Mouse (Mus musculus) T-helper 17 cell (primary cell): ENCODE results near the gene Smarcb1.

Source experiments
- in situ Hi-C, 2 experiments: fragments of 300-600 bp; cut with MboI, MseI; formaldehyde crosslinking; loops; 1 replicate in 1 of 2; 2 replicates in 1 of 2; pipeline ENCODE4 v1.15.1; 2025; ENCODE audit warnings: high pct_unique_total_duplicates in 2 of 2

The Smarcb1 gene

DNA sequence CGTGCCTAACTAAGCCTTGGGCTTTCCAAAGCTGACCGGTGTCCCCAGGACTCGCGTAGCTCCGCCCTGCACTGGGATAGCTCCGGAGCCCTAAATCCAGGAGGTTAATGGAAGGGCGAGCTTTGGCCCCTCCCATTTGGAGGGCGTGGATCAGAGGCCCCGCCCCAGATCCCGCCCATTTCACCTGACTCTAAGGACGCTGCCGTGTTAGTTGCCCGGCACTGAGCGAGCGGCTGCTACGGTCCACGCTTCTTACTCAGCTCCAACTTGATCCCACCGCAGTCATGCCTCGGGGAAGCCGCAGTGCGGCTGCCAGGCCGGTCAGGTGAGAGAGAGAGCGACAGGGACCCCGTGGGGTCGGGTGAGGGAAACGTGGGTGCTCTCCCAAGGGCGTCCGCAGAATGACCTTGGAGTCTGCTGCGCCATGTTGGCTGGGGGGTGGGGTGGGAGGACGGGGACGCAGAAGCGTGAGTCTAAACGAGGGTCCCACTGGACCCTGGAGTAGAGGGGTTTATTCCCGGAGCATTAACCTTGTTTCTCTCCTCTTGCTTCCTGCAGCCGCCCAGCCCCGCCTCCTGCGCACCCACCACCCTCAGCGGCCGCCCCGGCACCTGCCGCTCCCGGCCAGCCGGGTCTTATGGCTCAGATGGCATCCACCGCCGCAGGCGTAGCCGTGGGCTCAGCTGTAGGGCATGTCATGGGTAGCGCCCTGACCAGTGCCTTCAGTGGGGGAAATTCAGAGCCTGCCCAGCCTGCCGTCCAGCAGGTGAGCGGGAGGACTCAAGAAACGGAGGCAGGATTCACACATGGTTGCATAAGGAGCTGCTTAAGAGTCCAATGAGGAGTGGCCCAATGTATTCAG lies 14.5 kb upstream of the Smarcb1 start, which contains the start of gene Mmp11:
Gene Mmp11, minus strand, starts transcription at position 817 of the 862 bp plus-strand sequence.
- in situ Hi-C loops: no loop called here

DNA sequence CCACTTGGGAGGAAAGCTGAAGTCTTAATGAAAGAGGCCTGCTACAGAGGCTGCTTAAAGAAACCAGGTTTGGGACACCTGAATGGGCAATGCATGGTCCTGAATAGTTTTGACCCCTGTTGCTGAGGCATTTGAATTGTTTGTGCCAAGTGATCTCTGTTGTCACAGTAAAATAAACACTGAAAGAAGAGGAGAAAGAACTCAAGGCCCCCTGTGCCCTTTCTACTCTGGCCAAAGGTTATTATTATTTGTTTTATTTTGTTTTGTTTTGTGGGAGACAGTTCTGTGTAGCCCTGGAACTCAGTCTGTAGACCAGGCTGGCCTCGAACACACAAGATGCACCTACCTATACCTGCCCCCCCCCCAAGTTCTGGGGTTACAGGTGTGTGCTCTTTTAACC lies 13.6 kb upstream of the Smarcb1 start:
- in situ Hi-C loops: no loop called here

DNA sequence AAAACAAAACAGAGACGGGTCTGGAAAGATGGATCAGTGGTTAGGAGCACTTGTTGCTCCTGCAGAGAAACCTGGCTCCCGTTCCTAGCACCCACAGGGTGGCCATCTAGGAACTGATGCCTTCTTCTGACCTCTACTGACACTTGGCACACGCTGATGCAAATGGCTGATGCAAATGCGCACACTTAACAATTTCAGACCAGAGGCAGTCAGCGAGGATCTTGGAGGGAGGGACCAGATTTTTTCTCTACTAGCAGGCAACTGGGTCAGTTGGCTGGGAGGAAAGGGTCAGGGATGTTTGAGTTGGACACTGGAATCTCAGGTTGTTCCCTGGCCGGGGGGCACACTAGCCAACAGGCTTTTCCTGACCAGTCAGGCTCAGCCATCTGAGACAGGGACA lies 11.5 kb upstream of the Smarcb1 start, which contains the start of gene Chchd10:
Gene Chchd10, plus strand, starts transcription at position 240 of the 400 bp plus-strand sequence.
- in situ Hi-C loops: no loop called here

DNA sequence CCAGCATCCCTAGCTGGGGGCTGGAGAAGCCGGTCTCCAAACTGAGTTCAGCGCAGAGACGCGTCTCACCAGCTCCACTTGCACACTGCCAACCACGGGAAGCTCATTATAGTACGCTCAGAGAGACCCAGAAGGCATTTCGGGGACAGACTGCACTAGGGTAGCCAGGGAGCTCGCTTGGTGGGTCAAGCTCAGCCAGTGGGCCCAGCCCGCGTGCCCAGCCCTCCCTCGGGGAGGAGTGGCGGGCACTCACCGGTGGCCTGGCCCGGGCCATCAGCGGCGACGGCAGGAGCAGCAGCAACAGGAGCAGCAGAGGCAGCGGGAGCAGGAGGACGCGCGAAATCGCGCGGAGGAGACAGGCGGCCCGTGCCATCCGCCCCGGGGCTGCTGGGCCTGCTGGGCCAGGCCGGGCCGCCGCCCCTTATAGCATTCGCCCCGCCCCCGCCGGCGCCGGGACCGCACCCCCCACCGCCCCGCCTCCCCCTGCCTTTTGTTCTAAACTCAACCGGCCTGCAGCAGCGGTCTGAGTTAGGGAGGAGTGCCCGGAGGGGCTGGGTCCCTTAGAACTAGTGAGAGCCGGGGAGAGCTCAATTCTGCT lies 10.8 kb upstream of the Smarcb1 start:
- in situ Hi-C loops: no loop called here

DNA sequence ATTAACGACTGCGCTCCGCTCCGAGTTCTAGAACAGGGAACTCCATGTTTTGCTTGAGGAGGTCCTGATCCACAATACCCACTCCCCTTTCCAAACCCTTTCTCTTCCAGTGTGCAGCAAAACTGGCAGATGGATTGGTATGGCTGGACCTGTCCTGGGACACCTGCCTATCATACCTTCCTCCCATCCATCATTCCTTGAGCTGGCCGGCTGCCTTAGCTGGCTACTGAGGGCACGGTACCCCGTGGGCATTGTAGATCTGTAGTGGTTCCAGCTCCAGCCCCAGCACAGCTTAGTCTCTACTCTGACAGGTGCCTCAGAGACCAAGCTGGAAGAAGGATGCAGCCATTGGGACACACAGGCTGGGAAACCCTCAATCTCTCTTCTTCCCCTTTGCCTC lies 9.9 kb upstream of the Smarcb1 start:
- in situ Hi-C loops: no loop called here

DNA sequence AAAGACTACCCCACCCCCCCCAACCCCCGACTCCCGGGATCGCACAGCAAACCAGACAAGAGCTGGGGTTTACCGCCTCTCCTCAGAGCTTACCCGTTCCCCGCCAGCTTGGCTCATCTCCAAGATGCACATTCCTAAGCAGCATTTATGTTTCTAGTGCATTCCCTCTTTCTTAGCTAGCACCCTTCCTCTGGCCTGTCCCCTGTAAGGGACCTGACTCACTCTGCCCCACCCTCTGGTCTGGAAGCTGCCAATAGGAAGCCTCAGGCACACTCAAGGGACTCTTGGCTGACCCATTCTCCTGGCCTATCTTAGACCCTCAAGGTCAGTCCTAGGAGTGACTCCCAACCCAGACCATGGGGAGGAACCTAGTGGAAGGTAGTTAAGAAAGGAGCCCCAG lies 8.9 kb upstream of the Smarcb1 start:
- in situ Hi-C loops: no loop called here

DNA sequence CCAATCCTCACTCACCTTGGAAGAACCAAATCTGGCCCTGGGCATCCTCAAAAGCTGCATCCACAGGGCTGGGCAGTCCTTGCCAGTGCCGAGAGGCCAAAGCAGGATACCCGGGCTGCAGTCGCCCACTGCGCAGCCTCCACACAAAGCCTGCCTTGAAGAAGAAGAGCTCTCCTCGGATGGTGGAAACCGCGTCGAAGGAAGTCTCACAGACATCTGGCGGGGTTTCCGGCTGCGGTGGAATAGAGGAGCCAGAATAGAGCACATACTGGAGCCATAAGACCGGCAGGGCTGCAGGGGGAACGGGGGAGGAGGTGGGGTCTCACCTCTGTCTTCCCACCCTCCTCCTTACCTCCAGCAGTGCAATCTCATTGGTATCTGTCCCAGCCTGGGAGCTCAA lies 5.0 kb upstream of the Smarcb1 start:
- in situ Hi-C loops: no loop called here

DNA sequence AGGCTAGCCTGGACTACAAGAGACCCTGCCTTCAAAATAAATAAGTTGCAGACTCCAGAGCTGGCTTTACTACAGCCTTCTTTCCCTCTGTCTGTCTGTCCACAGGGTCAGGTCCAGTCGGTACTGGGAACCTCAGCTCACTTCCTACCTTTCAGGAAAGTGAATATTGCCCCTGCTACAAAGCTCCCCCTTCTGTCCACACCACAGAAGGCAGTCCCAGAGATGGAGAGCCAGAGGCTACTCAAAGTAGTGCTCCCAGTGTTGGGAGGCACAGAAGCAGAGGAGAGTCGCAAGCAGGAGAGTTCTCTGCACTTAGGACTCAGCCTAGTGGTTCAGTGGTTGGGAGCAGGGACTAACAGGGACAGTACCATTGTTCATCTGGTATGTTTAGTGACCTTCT lies 2.9 kb upstream of the Smarcb1 start:
- in situ Hi-C loops: no loop called here

DNA sequence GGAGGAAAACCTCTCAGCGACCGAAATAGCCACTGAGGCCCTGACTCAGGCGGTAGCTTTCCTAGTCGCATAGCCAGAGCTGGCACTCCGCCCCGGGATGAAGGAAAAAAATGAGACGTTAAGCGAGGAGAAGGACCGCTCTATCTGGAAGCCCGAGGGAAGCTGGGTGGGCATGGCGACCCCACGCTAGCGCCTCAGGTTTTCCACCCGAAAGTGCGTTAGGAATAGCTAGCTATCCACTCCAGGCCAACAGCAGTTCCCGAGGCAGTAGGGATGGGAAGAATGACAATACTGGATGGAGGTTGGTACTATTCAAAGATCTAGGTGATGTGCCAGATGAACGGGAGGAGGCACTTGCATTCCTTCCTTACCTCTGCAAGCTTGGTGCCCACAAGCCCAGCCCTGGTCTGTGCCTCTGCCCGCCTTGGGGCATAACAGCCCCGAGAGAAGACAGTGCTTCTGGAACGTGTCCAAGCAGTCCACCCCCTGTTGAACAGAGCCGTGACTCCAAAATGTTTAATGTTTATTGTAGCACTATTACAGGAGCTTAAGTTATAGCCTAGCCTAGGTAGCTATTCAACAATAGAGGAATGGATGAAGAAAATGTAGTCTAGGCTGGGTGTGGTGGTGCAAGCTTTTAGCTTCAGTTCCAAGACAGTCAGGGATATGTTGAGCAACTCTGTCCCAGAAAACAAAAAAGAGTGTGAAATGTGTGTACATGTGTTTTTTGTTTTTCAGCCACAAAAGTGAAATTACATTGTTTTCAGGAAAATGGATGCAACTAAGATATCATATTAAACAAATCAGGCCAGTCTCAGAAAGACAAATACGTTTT lies 526 bp upstream of the Smarcb1 start:
- in situ Hi-C loops: no loop called here

DNA sequence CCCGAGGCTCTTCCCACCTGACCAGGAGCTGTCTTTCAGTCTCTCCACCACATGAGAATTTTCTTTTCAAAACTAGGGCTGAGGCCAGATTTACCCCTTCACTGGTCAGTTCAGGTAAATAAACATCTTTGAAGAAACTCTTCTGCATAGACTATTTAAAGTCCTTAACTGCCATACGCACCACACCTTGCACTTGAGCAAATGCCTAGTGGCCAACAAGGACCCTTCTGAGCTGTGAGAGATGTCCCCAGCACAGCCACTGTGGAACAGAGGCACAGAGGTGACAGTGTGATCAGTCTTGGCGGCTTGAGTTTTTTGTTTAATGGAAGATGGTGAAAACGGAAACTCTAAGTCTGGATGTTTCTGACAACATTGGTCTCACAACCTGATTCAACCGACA lies 2.4 kb downstream of the Smarcb1 start:
- in situ Hi-C loops: no loop called here

DNA sequence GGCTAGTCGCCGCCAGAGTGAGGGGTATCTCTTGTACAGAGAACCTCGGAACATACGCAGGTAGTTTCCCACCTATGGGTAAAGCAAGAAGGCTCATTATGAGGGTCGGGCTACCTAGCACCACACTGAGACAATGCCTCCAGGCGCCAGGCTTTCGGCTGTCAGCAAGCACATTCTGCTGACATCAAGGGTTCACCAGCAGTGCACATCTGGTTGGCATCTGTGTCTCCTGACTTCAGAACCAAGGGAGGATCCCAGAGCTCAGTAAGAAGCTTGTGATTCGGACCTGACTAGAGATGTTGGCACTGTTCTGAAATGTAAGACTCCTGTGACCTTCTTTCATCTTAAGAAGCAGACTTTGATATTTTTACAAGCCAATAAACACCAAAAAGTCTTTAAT lies 4.6 kb downstream of the Smarcb1 start:
- in situ Hi-C loops: no loop called here

DNA sequence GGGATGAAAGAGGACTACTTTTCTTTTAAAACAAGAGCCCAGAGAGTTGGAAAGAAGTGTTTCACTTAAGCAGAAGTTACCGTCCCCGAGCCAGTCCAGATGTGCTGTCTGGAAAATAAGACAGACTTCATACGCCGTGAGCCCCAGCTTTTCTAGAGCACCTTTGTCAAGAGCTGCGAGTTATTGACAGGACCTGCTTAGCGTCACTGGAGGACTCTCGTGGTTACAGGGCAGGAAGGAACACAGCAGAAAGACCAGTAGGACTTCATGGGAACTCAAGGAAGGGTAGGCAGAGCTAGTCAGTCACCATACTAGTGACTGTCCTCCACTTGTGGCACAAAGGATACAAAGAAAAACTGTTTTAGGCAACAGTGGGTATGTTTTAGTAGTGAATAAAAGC lies 5.9 kb downstream of the Smarcb1 start:
- in situ Hi-C loops: no loop called here

DNA sequence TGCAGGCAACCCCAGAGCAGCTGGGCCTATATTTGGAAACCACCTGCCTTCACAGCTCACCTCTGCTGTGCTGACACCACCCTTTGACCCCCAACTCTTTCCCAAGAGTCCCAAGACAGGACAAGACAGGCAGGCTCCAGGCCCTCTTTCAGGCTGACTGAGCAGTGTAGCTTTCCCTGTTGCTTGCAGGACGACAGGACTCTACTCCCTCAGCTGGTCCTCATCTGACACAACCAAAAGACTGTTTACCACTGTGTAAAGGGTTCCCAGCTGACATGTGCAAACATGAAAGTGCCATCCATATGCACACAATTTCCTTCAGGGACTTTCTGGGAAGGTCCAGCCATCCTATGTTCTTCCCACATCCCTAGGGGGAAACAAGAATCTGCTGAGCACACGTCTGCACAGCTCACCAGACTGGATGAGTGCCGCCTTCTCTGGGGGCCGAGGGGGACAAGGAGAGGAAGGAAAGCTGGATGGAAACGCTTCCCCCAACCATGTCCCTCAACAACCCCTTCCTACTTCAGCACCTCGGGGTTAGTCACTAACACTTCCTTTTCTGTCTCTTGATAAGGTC lies 8.3 kb downstream of the Smarcb1 start:
- in situ Hi-C loops: no loop called here

DNA sequence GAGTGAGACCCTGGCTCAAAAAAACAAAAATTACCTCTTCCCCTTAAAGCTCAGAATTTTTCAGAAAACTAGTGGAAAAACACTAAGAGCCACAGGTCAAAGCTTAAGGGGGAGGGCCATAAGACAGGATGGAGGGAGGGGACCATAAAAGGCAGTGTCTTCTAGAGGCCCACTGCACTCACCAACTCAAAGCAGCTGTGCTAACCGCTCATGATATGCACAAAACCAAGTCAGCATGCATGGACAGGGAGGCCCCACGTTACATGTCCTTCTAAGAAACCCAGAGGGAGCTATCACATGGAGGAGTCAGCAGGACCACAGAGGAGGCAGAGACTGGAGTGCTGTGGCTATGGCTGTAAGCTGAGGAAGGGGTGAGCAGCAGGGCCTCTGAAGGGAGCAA lies 10.7 kb downstream of the Smarcb1 start:
- in situ Hi-C loops: no loop called here

DNA sequence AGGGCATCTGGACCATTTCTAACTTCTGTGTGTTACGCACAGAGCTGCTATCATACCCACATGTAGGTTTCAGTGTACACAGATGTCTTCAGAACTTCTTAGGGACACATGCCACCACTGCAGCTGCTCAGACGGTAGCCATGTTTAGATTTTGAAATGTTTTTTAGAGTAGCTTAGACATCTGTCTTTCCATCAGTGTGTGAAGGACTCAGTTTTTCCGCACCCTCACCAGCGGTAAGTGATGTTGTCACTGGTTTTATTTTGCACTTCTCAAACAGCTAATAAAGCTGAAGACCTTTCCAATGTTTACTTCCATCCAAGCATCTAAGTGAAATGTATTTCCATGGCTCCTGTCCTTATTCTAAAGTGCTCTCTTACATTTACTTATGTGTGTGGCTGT lies 14.5 kb downstream of the Smarcb1 start:
- in situ Hi-C loops: no loop called here

DNA sequence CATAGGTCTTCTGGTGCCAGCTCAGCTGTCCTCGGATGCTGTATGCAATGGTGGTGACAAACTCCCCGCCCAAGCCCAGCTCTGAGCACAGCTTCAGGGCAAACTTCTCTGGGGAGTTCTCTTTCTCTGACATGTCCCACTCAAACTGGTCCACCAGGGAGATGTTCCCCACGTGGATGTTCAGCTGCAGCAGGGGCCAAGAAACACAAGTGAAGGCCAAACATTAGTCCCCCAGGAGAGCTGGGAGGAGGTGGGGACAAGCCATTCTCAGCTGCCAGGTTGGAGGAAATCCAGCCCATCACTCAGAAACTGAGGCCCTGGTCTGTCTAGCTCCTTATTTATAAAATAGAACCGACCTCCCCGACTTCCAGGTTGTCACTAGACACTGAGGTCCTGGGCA lies 17.0 kb downstream of the Smarcb1 start:
- in situ Hi-C loops: no loop called here

DNA sequence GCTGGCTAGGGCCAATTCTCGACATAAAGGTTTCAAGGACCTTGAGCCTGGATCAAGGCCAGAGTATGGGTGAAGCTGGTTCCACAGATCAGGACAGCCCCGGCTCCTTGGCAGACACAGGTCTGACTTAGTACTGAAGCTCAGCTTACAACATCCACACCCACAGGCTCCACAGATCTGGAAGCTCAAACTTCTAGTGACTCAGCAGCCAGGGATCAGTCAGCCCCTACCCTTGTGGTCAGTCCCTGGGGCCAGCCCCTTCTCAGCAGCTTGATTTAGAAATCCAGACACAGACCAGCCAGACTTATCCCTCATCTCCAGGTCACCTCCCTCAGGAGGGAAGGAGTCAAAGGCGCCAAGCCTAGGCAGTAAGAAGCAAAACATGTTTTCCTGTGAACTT lies 22.6 kb downstream of the Smarcb1 start:
- in situ Hi-C loops: no loop called here

DNA sequence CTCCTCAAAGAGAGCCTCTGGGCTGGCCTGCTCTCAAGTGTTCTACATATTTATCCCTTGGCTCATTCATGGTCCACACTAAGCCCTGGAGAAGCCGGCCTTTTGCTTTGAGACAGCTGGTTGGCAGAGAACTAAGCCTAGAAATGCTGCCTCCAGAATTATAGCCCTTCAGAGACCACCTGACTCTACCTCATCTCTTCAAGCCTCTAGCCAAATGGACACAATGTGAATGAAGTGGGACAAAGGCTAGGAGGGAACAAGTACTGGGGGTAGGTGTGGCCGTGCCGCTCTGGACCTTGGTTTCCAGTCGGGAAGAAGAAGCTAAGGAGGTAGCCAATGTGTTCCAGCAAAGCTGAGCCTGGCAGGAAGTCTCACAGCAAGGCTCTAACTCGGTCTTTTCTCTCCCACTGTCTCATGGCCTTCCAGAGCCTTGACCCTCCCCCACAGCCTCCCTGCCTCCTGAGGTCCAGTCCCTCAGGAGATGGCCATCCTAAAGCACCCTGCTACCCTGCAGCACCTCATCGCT lies 23.3 kb downstream of the Smarcb1 start:
- in situ Hi-C loops: no loop called here

DNA sequence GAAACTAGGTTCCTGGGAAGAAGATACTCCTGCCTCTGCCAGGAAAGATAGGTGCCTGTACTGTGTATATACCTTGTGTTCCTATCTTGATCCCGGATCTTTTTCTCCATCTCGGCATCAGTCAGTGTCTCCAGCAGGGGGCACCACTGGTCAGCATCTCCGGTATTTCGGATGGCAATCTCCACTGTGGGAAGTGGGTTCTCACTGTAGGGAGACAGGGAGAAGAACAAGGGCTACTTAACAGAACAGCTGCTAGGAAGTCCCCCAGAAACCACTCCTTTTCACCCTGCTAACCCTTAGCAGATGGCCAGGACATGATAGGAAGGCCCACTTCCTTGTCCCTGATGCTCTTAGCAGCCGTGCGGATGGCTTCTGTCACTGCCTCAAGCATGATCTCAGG lies 24.0 kb downstream of the Smarcb1 start:
- in situ Hi-C loops: no loop called here

DNA sequence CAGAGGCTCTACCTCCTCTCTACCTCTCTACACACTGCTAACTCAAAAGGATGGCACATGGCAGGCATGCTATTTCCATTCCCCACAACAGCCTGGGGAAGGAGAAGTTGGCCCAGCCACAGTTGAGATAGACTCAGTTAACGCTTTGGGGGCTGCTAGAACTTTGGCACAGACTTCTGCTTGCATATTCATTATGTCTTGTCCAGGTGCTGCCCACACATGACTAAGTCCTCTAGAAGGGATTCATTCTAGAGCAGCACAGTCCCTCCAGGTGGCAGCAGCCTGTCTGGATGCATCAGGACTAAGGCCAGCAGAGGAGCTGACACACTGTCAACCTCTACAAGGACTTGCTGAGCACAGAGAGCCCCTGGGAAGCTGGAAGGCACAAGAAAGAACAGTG lies 25.2 kb downstream of the Smarcb1 start:
- in situ Hi-C loops: no loop called here

DNA sequence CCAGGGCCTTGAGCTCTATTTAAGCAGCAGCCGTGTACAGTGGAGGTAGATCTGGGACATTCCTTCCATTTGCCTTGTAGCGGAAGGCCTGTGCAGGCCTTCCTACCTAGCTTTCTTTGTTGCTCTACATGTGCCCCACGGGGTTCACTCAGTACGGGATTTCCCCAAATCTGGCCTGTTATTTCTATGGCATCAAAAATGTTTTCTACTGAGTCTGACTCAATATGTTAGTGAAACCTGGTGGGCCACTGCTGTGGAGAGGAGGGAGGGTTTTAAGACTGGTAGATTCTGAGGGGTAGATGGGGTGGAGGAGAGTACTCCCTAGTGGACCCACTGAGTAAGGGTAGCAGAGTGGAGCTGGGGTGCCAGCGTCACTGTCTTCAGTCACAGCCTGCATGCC lies 25.7 kb downstream of the Smarcb1 start:
- in situ Hi-C loops: no loop called here

DNA sequence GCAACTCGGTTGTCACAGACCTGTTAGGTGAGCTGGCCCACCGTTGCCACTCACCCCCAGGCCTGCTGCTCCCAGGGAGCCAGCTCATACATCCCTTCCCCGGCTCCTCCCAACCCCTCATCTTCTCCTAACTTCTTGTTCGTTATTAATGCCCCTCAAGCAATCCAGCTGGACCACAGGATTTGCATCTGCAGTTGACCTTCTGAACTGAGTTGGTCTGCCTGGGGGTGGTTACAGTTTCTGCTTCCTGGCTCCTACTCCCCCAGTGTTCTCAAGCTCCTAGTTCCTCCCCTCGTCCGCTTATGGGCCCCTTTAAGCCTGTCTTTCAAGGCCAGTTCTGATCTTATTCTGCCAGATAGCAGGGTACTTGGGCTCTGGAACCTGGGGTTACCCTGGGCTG lies 26.8 kb downstream of the Smarcb1 start:
- in situ Hi-C loops: no loop called here
